Mouse (Mus musculus) thymus, adult 18-20 months (tissue): Measurements from ENCODE around the gene Tmem268.

Experiments
- DNase-seq, 2 experiments: peaks; one replicate each; pipeline ENCODE4 v3.0.0; 2022; ENCODE audit warnings: mixed read lengths in 2 of 2

The Tmem268 gene

GRCm38 (mm10) chr4:63558407-63559081 lies at the start of gene Tmem268:
TSS of gene Tmem268 (plus strand) at chr4:63558781.
- peak; percentile 70 to 71 for DNase-seq

GRCm38 (mm10) chr4:63512921-63513320 lies 45.7 kb upstream of the Tmem268 start:
- DNase-seq: no peak

- DNase-seq: no peak
These were observed 44.1 kb upstream of the Tmem268 start for GRCm38 (mm10) chr4:63514454-63514984.

- no peak for DNase-seq
These were observed 43.6 kb upstream of the Tmem268 start for GRCm38 (mm10) chr4:63515021-63515420.

GRCm38 (mm10) chr4:63521813-63522419 lies 36.7 kb upstream of the Tmem268 start:
- no peak for DNase-seq

- DNase-seq: no peak
These were observed 33.1 kb upstream of the Tmem268 start for GRCm38 (mm10) chr4:63525514-63525913.

GRCm38 (mm10) chr4:63528946-63529345 lies 29.6 kb upstream of the Tmem268 start:
- DNase-seq: no peak

- DNase-seq: no peak
These were observed 28.2 kb upstream of the Tmem268 start for GRCm38 (mm10) chr4:63530409-63530808.

- no peak for DNase-seq
These were observed 21.0 kb upstream of the Tmem268 start for GRCm38 (mm10) chr4:63537602-63538001.

GRCm38 (mm10) chr4:63542209-63542608 lies 16.4 kb upstream of the Tmem268 start:
- DNase-seq: no peak

- peak; percentile 19 to 53 for DNase-seq
These were observed 14.7 kb upstream of the Tmem268 start for GRCm38 (mm10) chr4:63543746-63544493.

GRCm38 (mm10) chr4:63544494-63545230 lies 13.9 kb upstream of the Tmem268 start, which contains the start of gene Atp6v1g1:
TSS of gene Atp6v1g1 (plus strand) at chr4:63544772.
- peak; percentile 94 to 97 for DNase-seq

GRCm38 (mm10) chr4:63545231-63545958 lies 13.2 kb upstream of the Tmem268 start:
- no peak for DNase-seq

- no peak for DNase-seq
These were observed 12.0 kb upstream of the Tmem268 start for GRCm38 (mm10) chr4:63546441-63547055.

- no peak for DNase-seq
These were observed 10.8 kb upstream of the Tmem268 start for GRCm38 (mm10) chr4:63547799-63548198.

- no peak for DNase-seq
These were observed 10.1 kb upstream of the Tmem268 start for GRCm38 (mm10) chr4:63548491-63548890.

GRCm38 (mm10) chr4:63550908-63551307 lies 7.7 kb upstream of the Tmem268 start:
- no peak for DNase-seq

GRCm38 (mm10) chr4:63552865-63553264 lies 5.7 kb upstream of the Tmem268 start:
- no peak for DNase-seq

GRCm38 (mm10) chr4:63553789-63554576 lies 4.6 kb upstream of the Tmem268 start:
- DNase-seq: no peak

GRCm38 (mm10) chr4:63554616-63555015 lies 4.0 kb upstream of the Tmem268 start:
- no peak for DNase-seq

- DNase-seq: no peak
These were observed 3.5 kb upstream of the Tmem268 start for GRCm38 (mm10) chr4:63555111-63555510.
